Mouse (Mus musculus) lung, adult 18-20 months (tissue): ENCODE results near the gene B4galt7.
"Not testable (repeated sequence)": the region's sequence is repeated elsewhere in the genome, so short reads cannot be mapped to it uniquely, and the experiment has no call there.

Source experiments
- DNase-seq, 2 experiments: peaks; one replicate each; pipeline ENCODE4 v3.0.0; 2022; ENCODE audit warnings: mixed read lengths in 2 of 2

Gene B4galt7

DNA sequence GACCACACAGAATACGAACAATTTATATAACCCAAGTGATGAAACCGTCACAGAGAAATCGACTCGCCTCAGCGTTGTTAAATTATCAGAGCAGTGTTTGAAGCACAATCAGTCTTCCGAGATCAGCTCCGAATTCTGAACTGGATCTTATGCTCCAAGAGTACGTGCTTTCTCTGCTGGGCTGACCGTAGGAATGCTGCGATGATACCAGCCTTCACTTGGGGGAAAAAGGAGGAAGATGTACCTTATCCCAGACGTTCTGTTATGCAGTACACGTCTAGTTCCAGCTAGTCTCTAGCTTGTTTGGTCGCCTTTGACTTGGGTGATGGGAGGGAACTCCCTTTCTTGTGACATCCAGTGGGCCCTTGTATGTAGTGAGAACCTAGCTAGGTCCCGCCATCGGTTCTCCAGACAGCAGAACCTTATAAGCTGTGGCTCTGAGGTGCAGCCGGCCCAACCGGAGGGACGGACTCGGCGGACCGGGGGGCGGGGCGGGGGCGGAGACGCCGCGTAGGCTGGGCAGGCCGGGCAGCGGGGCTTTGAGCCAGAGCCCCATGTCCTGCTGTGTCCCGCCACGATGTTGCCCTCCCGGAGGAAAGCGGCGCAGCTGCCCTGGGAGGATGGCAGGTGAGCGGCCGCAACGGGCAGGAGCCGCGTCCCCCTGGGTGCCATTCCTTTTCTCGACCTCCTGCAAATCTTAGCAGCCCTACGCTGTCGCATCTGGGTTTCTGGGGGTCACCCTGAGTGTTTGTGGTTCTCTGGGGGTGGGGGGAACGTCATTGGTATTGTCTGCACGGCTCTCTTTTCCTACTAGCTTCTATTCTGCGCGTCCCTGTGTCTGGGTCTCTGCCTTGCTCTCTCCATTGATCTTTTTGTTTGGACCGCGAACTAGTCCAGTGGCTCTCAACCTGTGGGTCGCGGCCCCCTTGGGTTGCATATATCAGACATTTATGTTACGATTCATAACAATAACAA, at the start of gene B4galt7:
Gene B4galt7 (plus strand): TSS at position 331 of the 975 bp plus-strand sequence.
- DNase-seq: peak; percentile 85

- no peak for DNase-seq
Observed at GRCm38 (mm10) chr13:55555921-55556320, 43.8 kb upstream of the B4galt7 start.

GRCm38 (mm10) chr13:55557499-55557898, 42.2 kb upstream of the B4galt7 start:
- peak in 1 of 2 experiments; percentile 43 for DNase-seq

- no peak for DNase-seq
Observed at GRCm38 (mm10) chr13:55563266-55563879, 36.3 kb upstream of the B4galt7 start.

DNA sequence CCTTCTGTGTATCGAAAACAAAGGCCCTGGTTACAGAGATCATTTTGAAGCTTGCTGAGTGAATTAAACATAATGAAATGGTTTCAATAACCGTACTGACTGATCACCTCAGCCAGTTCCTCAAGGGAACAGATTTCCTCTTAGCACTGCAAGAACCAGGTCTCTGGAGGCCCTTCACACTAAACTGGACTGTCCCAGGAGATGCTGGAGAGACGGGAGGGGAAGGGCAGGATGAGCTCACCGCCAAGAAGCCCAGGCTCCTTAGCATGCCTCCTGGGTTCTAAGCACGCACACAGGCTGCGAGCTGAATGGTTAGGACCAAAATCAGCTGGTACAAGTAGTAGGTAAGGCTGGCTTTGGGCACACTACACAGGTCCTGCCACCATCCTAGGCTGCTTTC, 32.7 kb upstream of the B4galt7 start:
- DNase-seq: no peak

- no peak for DNase-seq
Observed at GRCm38 (mm10) chr13:55567949-55568348, 31.7 kb upstream of the B4galt7 start.

DNA sequence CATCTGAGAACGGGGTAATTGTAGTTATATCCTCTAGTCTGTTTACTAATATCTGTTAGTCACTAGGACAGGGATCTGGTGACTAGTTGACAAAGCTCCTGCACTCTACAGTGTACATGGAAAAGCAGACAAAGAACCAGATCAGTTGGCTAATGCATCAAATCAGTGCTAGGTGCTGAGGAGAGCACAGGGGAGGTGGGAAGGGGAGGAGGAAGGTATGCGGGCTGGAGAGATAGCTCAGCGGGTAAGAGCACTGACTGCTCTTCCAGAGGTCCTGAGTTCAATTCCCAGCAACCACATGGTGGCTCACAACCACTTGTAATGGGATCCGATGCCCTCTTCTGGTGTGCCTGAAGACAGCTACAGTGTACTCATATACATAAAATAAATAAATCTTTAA, 31.2 kb upstream of the B4galt7 start:
- not testable (repeated sequence) for DNase-seq

DNA sequence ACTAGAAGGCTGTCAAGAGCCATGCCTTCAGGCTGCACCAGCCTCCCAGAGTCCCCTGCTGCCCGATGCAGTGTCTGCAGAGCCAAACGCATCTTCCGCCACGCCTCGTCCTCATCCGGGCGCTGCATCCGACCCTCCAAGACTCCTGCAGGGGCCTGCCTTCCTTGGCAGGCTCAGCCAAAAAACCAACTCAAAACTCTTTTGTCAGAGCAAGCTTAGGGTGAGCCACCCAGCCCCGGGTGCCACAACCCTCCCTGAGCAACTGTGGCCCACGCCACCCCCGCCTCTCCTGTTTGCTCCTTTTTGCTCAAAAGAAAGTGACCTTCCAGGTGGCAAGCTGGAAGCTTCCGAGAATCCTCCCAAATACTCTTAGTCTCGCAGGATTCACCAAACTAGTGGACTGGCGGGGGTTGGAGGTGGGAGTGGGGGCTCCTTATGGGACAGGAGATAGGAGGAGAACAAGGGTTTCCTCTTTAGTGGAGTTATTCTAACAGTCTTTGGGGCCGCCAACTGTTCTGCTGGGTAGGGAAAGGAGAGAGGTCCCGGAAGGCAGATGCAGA, 29.9 kb upstream of the B4galt7 start:
- DNase-seq: no peak

- DNase-seq: peak in 1 of 2 experiments; percentile 22
Observed at GRCm38 (mm10) chr13:55570286-55570973, 29.3 kb upstream of the B4galt7 start.

GRCm38 (mm10) chr13:55571027-55571751, 28.5 kb upstream of the B4galt7 start, which contains the start of gene Fam193b:
Fam193b (minus strand) TSS chr13:55571120.
- peak; percentile 94 to 95 for DNase-seq

GRCm38 (mm10) chr13:55571977-55572376, 27.7 kb upstream of the B4galt7 start:
- no peak for DNase-seq

DNA sequence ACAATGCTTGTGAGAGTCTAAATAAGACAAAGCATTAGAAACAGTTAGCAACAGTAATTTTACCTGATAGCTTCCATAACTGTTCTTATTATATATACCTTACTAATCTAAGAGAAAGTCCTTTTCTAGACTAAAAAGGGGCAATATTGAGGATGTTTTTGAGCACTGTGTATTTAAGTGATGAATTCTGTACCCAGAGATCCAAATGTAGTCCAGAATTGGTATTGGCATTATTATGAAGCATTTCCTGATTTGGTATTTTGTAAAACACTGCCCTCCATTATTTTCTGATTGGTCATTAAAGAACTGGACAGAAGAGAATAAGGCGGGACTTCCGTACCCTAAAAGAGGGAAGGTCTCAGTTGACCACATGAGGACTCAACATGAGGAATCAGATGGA, 26.3 kb upstream of the B4galt7 start, which contains the start of gene Tmed9:
Gene Tmed9 (plus strand): TSS at position 301 of the 400 bp plus-strand sequence.
- DNase-seq: no peak

DNA sequence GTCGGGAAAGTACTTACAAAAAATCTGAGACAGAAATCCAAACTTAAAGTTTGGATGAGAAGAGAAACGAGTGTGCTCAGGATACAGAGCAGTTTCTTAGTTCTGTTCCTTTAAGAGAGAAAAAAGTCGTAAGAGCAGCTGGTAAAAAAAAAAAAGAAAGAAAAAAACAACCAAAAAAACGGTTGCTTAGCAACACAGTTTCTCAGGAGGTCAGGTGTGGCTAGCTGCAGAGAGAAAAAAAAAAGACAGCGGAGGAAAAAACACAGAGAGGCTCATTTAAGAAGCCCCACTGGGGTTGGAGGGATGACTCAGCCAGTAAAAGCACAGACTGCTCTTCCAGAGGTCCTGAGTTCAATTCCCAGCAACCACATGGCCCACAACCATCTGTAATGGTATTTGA, 25.4 kb upstream of the B4galt7 start:
- no peak for DNase-seq

DNA sequence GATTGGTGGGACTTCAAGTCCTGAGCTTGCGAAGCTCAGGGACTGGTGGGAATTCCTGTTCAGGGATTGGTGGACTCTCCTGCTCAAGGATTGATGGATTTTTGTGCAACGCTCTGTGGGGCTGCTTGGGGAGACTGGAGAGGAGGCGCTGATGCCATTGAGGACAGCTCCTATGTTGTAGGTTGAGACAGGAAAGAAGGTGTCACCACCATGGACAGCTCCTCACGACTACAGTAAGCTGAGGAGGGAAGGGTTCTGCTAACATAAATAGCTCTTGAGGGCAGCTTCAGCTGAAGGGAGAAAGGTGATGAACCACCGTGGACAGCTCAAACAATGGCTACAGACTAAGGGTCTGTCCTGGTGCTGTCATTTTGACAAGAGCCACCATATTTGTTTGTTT, 23.8 kb upstream of the B4galt7 start:
- DNase-seq: no peak

- DNase-seq: not testable (repeated sequence)
Observed at GRCm38 (mm10) chr13:55576872-55577271, 22.8 kb upstream of the B4galt7 start.

GRCm38 (mm10) chr13:55578086-55578485, 21.6 kb upstream of the B4galt7 start:
- DNase-seq: no peak

- DNase-seq: no peak
Observed at GRCm38 (mm10) chr13:55591961-55592490, 7.7 kb upstream of the B4galt7 start.

GRCm38 (mm10) chr13:55592512-55593253, 7.0 kb upstream of the B4galt7 start:
- peak; percentile 96 to 97 for DNase-seq

DNA sequence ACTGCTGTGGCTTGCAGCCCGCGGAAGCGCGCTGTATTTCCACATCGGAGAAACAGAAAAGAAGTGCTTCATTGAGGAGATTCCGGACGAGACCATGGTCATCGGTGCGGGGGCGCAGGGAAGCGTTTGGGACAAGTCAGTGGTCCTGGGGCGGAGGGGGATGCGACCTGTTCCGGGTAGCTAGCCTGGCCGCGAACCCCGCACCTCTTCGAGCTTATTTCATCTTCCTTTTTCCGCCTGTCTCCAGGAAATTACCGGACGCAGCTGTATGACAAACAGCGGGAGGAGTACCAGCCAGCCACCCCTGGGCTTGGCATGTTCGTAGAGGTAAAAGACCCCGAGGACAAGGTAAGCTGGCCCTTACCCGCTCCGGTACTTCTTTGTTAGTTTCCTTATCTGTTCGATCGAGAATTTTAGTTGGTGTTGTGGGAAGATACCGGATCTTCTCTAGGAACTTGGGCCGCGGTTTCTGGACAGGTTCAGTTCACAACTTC, 6.4 kb upstream of the B4galt7 start:
- DNase-seq: no peak

DNA sequence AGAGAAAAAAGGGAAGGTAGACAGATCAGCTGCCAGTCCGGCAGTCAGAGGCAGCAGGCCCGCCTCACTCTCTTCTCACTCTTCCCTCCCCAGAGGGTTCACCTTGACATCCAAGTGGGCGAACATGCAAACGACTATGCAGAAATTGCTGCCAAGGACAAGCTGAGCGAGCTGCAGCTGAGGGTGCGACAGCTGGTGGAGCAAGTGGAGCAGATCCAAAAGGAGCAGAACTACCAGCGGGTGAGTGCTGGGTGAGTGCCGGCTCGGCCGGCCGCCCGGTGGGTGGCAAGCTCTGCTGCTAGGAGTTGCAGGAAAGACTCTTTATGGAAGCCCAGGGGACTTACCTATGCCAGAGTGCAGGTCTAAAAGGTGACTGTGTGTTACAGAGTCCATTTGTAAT, 4.3 kb upstream of the B4galt7 start:
- no peak for DNase-seq

- no peak for DNase-seq
Observed at GRCm38 (mm10) chr13:55596802-55597201, 2.9 kb upstream of the B4galt7 start.
